Mouse (Mus musculus): Measurements from ENCODE around the gene Slc9a5.

Slc9a5 gene

GRCm38 (mm10) chr8:105413391-105413790 lies 64.7 kb downstream of the Slc9a5 start, which contains the start of the genes Kctd19 and Lrrc36:
Gene Kctd19, minus strand, starts transcription at chr8:105413502.
Gene Lrrc36, plus strand, starts transcription at chr8:105413571.
- peak; percentile 80 for DNase-seq

- no peak for DNase-seq
These were observed 70.3 kb downstream of the Slc9a5 start for GRCm38 (mm10) chr8:105418992-105419391.

All from lung, postnatal 4 days (tissue).